ENCODE assay signal across 8 mouse cellular contexts in genomic region chr17:56762769-56763731, GRCm38 (mm10). TPM values are rescaled to one million over a fixed set of nuclear protein-coding genes. Genes with fewer than 3 reads are reported as not detected.
DNase-seq lines count a peak whose midpoint lies in the region; ATAC-seq and TF ChIP-seq lines count a peak whose summit lies in the region.

No protein-coding gene starts in this region.

- peak overlapping the region; percentile 43; the same call in 1 of the 2 replicates for H3K9ac ChIP-seq in heart, embryonic 12.5 days
- H3K9ac ChIP-seq in kidney, embryonic 16.5 days (replicated peaks; ENCODE audit: low read length): no peak overlapping the region
- peak overlapping the region; percentile 43; the same call in 1 of the 2 replicates for H3K9ac ChIP-seq in liver, embryonic 15.5 days
- no peak overlapping the region for H3K9ac ChIP-seq in neural tube, embryonic 12.5 days

- TF ChIP-seq CTCF in G1E (IDR thresholded peaks at IDR 0.05; ENCODE audit: low read depth, low read length): peak; percentile 100
- TF ChIP-seq CTCF in cortical plate, adult 2 months (IDR thresholded peaks at IDR 0.05; ENCODE audit: extremely low read depth, insufficient read depth, low read length): peak; percentile 98

- peak; percentile 4; the same call in 1 of the 2 replicates for ATAC-seq in G1E (ENCODE audit: extremely low read depth, insufficient number of reproducible peaks, low FRiP score, poor library complexity, severe bottlenecking)
- no peak for ATAC-seq in heart, embryonic 12.5 days (ENCODE audit: insufficient number of reproducible peaks, low FRiP score)
- no peak for ATAC-seq in kidney, embryonic 16.5 days (ENCODE audit: low FRiP score, low TSS enrichment)
- ATAC-seq in liver, embryonic 15.5 days (ENCODE audit: insufficient read depth): no peak
- ATAC-seq in neural tube, embryonic 12.5 days (ENCODE audit: low FRiP score, low read depth): no peak

- peaks cover 25% of the 10 kb centered on the region for H3K36me3 ChIP-seq in G1E (replicated peaks)
- peaks cover 17% of the 10 kb centered on the region for H3K36me3 ChIP-seq in heart, embryonic 12.5 days
- H3K36me3 ChIP-seq in kidney, embryonic 16.5 days (ENCODE audit: insufficient read depth, low read length): peaks cover 12% of the 10 kb centered on the region
- peaks cover 16% of the 10 kb centered on the region for H3K36me3 ChIP-seq in liver, embryonic 15.5 days (replicated peaks)
- H3K36me3 ChIP-seq in neural tube, embryonic 12.5 days: peaks cover 15% of the 10 kb centered on the region

- H3K4me3 ChIP-seq in G1E (ENCODE audit: low read depth, low read length): peak overlapping the region; percentile 70; the same call in 1 of the 2 replicates
- peak overlapping the region; percentile 57; the same call in 1 of the 2 replicates for H3K4me3 ChIP-seq in cortical plate, adult 2 months (ENCODE audit: insufficient read depth, low read length)
- no peak overlapping the region for H3K4me3 ChIP-seq in heart, embryonic 12.5 days
- H3K4me3 ChIP-seq in kidney, embryonic 16.5 days (ENCODE audit: low read length): no peak overlapping the region
- H3K4me3 ChIP-seq in liver, embryonic 15.5 days (replicated peaks): peak overlapping the region; percentile 80; the same call in 1 of the 2 replicates
- H3K4me3 ChIP-seq in neural tube, embryonic 12.5 days: 0 out of 2 replicates have a peak overlapping the region, but pooled peaks have one; percentile 1

- peaks cover 71% of the 10 kb centered on the region for H3K4me1 ChIP-seq in G1E (ENCODE audit: insufficient read depth, low read depth, low read length)
- H3K4me1 ChIP-seq in cortical plate, adult 2 months (ENCODE audit: control insufficient read depth, insufficient read depth, low read length): no peaks in the 10 kb centered on the region
- H3K4me1 ChIP-seq in heart, embryonic 12.5 days (replicated peaks): peaks cover 27% of the 10 kb centered on the region
- H3K4me1 ChIP-seq in kidney, embryonic 16.5 days (ENCODE audit: insufficient read depth, low read length): peaks cover 26% of the 10 kb centered on the region
- H3K4me1 ChIP-seq in liver, embryonic 15.5 days (replicated peaks): peaks cover 68% of the 10 kb centered on the region
- H3K4me1 ChIP-seq in neural tube, embryonic 12.5 days: peaks cover 27% of the 10 kb centered on the region

- peaks cover 18% of the 10 kb centered on the region for H3K27me3 ChIP-seq in G1E (ENCODE audit: insufficient read depth, low read length)
- peaks cover 27% of the 10 kb centered on the region for H3K27me3 ChIP-seq in heart, embryonic 12.5 days (replicated peaks)
- H3K27me3 ChIP-seq in kidney, embryonic 16.5 days (ENCODE audit: insufficient read depth, low read length): no peaks in the 10 kb centered on the region
- peaks cover 14% of the 10 kb centered on the region for H3K27me3 ChIP-seq in liver, embryonic 15.5 days
- H3K27me3 ChIP-seq in neural tube, embryonic 12.5 days (replicated peaks): peaks cover 23% of the 10 kb centered on the region; the same call in 1 of the 2 replicates

- peak overlapping the region; percentile 65 for H3K4me2 ChIP-seq in heart, embryonic 12.5 days
- no peak overlapping the region for H3K4me2 ChIP-seq in kidney, embryonic 16.5 days (replicated peaks; ENCODE audit: low read depth, low read length)
- H3K4me2 ChIP-seq in liver, embryonic 15.5 days: peak overlapping the region; percentile 96
- H3K4me2 ChIP-seq in neural tube, embryonic 12.5 days (replicated peaks): peak overlapping the region; percentile 69

- WGBS in heart, embryonic 12.5 days: 37% methylated on average over 27 of the region's 27 CpGs
- 53% methylated on average over 27 of the region's 27 CpGs for WGBS in kidney, embryonic 16.5 days
- WGBS in liver, embryonic 15.5 days (ENCODE audit: insufficient replicate concordance): 26% methylated on average over 27 of the region's 27 CpGs
- 51% methylated on average over 27 of the region's 27 CpGs for WGBS in neural tube, embryonic 12.5 days

- TF ChIP-seq POLR2A in cortical plate, adult 2 months (IDR thresholded peaks at IDR 0.05; ENCODE audit: extremely low read depth, insufficient read depth, low read length): no peak

- H3K9me3 ChIP-seq in G1E (replicated peaks): peaks cover 16% of the 10 kb centered on the region
- peaks cover 6% of the 10 kb centered on the region; the same call in 1 of the 2 replicates for H3K9me3 ChIP-seq in heart, embryonic 12.5 days (replicated peaks)
- no peaks in the 10 kb centered on the region for H3K9me3 ChIP-seq in kidney, embryonic 16.5 days (ENCODE audit: low read length)
- no peaks in the 10 kb centered on the region for H3K9me3 ChIP-seq in liver, embryonic 15.5 days (replicated peaks)
- no peaks in the 10 kb centered on the region for H3K9me3 ChIP-seq in neural tube, embryonic 12.5 days

- H3K27ac ChIP-seq in cortical plate, adult 2 months (ENCODE audit: insufficient read depth, low read length): no peak overlapping the region
- peak overlapping the region; percentile 81 for H3K27ac ChIP-seq in heart, embryonic 12.5 days (ENCODE audit: poor library complexity, severe bottlenecking)
- H3K27ac ChIP-seq in kidney, embryonic 16.5 days (ENCODE audit: low read length): peak overlapping the region; percentile 85; the same call in 1 of the 2 replicates
- H3K27ac ChIP-seq in liver, embryonic 15.5 days (replicated peaks): peak overlapping the region; percentile 96
- peak overlapping the region; percentile 88; the same call in 1 of the 2 replicates for H3K27ac ChIP-seq in neural tube, embryonic 12.5 days

- DNase-seq in 416B (ENCODE audit: low read depth): peak; percentile 80
- DNase-seq in G1E (ENCODE audit: low spot score): peak; percentile 69
- peak; percentile 66 for DNase-seq in yolk sac, embryonic 10.5 days (ENCODE audit: low spot score)

RNA-seq across cellular contexts. Expression of gene Dus3l, which starts 1.5 kb away (rescaled TPM):
- total RNA-seq in G1E (2014; fragmentation: Nextera tagmentation) (8.7 and 12.0 TPM in 2 replicates), G1E (2017) (12.4 and 15.0 TPM in 2 replicates)
- 52.5 and 57.1 TPM in 2 replicates for polyA plus RNA-seq in G1E (2012)
- 137 and 148 TPM in 2 replicates for polyA plus RNA-seq in cortical plate, adult 2 months (2012; rRNA removed)
- 33.3 and 34.8 TPM in 2 replicates for polyA plus RNA-seq in heart, embryonic 12.5 days (2016; fragmentation: Nextera tagmentation; extraction: Ambion mirVana)
- polyA plus RNA-seq in kidney, embryonic 16.5 days (2015; fragmentation: Nextera tagmentation; extraction: Ambion mirVana): 55.4 and 59.7 TPM in 2 replicates
- 12.5 and 14.4 TPM in 2 replicates for polyA plus RNA-seq in liver, embryonic 15.5 days (2015; fragmentation: Nextera tagmentation; extraction: Ambion mirVana)
- 49.3 and 54.3 TPM in 2 replicates for polyA plus RNA-seq in neural tube, embryonic 12.5 days (2016; fragmentation: Nextera tagmentation; extraction: Ambion mirVana)

RNA-seq across cellular contexts. Expression of gene Nrtn, which starts 5.7 kb away (rescaled TPM):
- total RNA-seq in G1E (2014; fragmentation: Nextera tagmentation) (not detected in 2 replicates), G1E (2017) (not detected in 2 replicates)
- not detected in 2 replicates for polyA plus RNA-seq in G1E (2012)
- polyA plus RNA-seq in cortical plate, adult 2 months (2012; rRNA removed): 7.4 and 8.6 TPM in 2 replicates
- 7.5 and 9.0 TPM in 2 replicates for polyA plus RNA-seq in heart, embryonic 12.5 days (2016; fragmentation: Nextera tagmentation; extraction: Ambion mirVana)
- polyA plus RNA-seq in kidney, embryonic 16.5 days (2015; fragmentation: Nextera tagmentation; extraction: Ambion mirVana): 5.4 and 5.8 TPM in 2 replicates
- 1.1 and 1.6 TPM in 2 replicates for polyA plus RNA-seq in liver, embryonic 15.5 days (2015; fragmentation: Nextera tagmentation; extraction: Ambion mirVana)
- 3.4 and 3.7 TPM in 2 replicates for polyA plus RNA-seq in neural tube, embryonic 12.5 days (2016; fragmentation: Nextera tagmentation; extraction: Ambion mirVana)

RNA-seq across cellular contexts. Expression of gene Prr22, which starts 7.0 kb away (rescaled TPM):
- total RNA-seq in G1E (2014; fragmentation: Nextera tagmentation) (not detected in 2 replicates), G1E (2017) (0.17 and 0.22 TPM in 2 replicates)
- polyA plus RNA-seq in G1E (2012): 3.5 and 5.0 TPM in 2 replicates
- polyA plus RNA-seq in cortical plate, adult 2 months (2012; rRNA removed): 3.3 and 4.0 TPM in 2 replicates
- polyA plus RNA-seq in heart, embryonic 12.5 days (2016; fragmentation: Nextera tagmentation; extraction: Ambion mirVana): 1.0 and 1.4 TPM in 2 replicates
- 1.6 and 1.8 TPM in 2 replicates for polyA plus RNA-seq in kidney, embryonic 16.5 days (2015; fragmentation: Nextera tagmentation; extraction: Ambion mirVana)
- polyA plus RNA-seq in liver, embryonic 15.5 days (2015; fragmentation: Nextera tagmentation; extraction: Ambion mirVana): 0.23 and 0.60 TPM in 2 replicates
- 1.6 and 1.8 TPM in 2 replicates for polyA plus RNA-seq in neural tube, embryonic 12.5 days (2016; fragmentation: Nextera tagmentation; extraction: Ambion mirVana)

RNA-seq across cellular contexts. Expression of gene Vmac, which starts 45.2 kb away (rescaled TPM):
- 32.0 and 46.9 TPM in 2 replicates for total RNA-seq in G1E (2014; fragmentation: Nextera tagmentation)
- 9.4 and 10.3 TPM in 2 replicates for total RNA-seq in G1E (2017)
- 12.9 and 16.3 TPM in 2 replicates for polyA plus RNA-seq in G1E (2012)
- polyA plus RNA-seq in cortical plate, adult 2 months (2012; rRNA removed): 16.7 and 18.2 TPM in 2 replicates
- polyA plus RNA-seq in heart, embryonic 12.5 days (2016; fragmentation: Nextera tagmentation; extraction: Ambion mirVana): 12.1 and 12.9 TPM in 2 replicates
- 22.4 and 23.2 TPM in 2 replicates for polyA plus RNA-seq in kidney, embryonic 16.5 days (2015; fragmentation: Nextera tagmentation; extraction: Ambion mirVana)
- 2.4 and 2.6 TPM in 2 replicates for polyA plus RNA-seq in liver, embryonic 15.5 days (2015; fragmentation: Nextera tagmentation; extraction: Ambion mirVana)
- 15.0 and 16.3 TPM in 2 replicates for polyA plus RNA-seq in neural tube, embryonic 12.5 days (2016; fragmentation: Nextera tagmentation; extraction: Ambion mirVana)

RNA-seq across cellular contexts. Expression of gene Ndufa11, which starts 45.5 kb away (rescaled TPM):
- total RNA-seq in G1E (2014; fragmentation: Nextera tagmentation): 60.5 and 74.9 TPM in 2 replicates
- 186 and 247 TPM in 2 replicates for total RNA-seq in G1E (2017)
- polyA plus RNA-seq in G1E (2012): 270 and 319 TPM in 2 replicates
- 332 and 357 TPM in 2 replicates for polyA plus RNA-seq in cortical plate, adult 2 months (2012; rRNA removed)
- 638 and 663 TPM in 2 replicates for polyA plus RNA-seq in heart, embryonic 12.5 days (2016; fragmentation: Nextera tagmentation; extraction: Ambion mirVana)
- 479 and 501 TPM in 2 replicates for polyA plus RNA-seq in kidney, embryonic 16.5 days (2015; fragmentation: Nextera tagmentation; extraction: Ambion mirVana)
- 210 and 226 TPM in 2 replicates for polyA plus RNA-seq in liver, embryonic 15.5 days (2015; fragmentation: Nextera tagmentation; extraction: Ambion mirVana)
- 404 and 428 TPM in 2 replicates for polyA plus RNA-seq in neural tube, embryonic 12.5 days (2016; fragmentation: Nextera tagmentation; extraction: Ambion mirVana)

Comparison
In these comparisons a context has a peak if more than half of its experiments do, and no peak if none do; other contexts are left out.
1. H3K4me3 ChIP-seq: peak in G1E (single experiment), cortical plate, adult 2 months (single experiment), liver, embryonic 15.5 days (single experiment) and neural tube, embryonic 12.5 days (single experiment); none in heart, embryonic 12.5 days (single experiment) and kidney, embryonic 16.5 days (single experiment).
2. H3K9ac ChIP-seq: peak in heart, embryonic 12.5 days (single experiment) and liver, embryonic 15.5 days (single experiment); none in kidney, embryonic 16.5 days (single experiment) and neural tube, embryonic 12.5 days (single experiment).
3. Peak in every context shown above with its lines, with median percentiles within 50 percentile points of each other: DNase-seq.